Mouse (Mus musculus) CD4-positive helper T cell, adult 2 months (primary cell): ENCODE measurements around the gene Jam3.
A peak's percentile ranks its signal among the peaks of the same experiment; 100 is the strongest.

Experiments
- DNase-seq: peaks from one replicate; pipeline ENCODE4 v3.0.0-alpha.2; 2012; ENCODE audit warnings: low read depth, missing footprints, low spot score

Gene Jam3

GRCm38 (mm10) chr9:27154763-27155530 lies at the start of gene Jam3:
Gene Jam3, minus strand, starts transcription at chr9:27155421.
- DNase-seq = peak; percentile 8

GRCm38 (mm10) chr9:27204201-27204600 lies 49.0 kb upstream of the Jam3 start:
- DNase-seq = no peak

GRCm38 (mm10) chr9:27203134-27203533 lies 47.9 kb upstream of the Jam3 start:
- no peak for DNase-seq

GRCm38 (mm10) chr9:27201472-27202219 lies 46.4 kb upstream of the Jam3 start:
- DNase-seq = no peak

GRCm38 (mm10) chr9:27193592-27194080 lies 38.4 kb upstream of the Jam3 start:
- DNase-seq = no peak

- no peak for DNase-seq
Observed at GRCm38 (mm10) chr9:27192761-27193591, 37.8 kb upstream of the Jam3 start.

- peak; percentile 26 for DNase-seq
Observed at GRCm38 (mm10) chr9:27192001-27192760, 37.0 kb upstream of the Jam3 start.

GRCm38 (mm10) chr9:27191501-27191981 lies 36.3 kb upstream of the Jam3 start:
- DNase-seq = no peak

- no peak for DNase-seq
Observed at GRCm38 (mm10) chr9:27190461-27190860, 35.2 kb upstream of the Jam3 start.

GRCm38 (mm10) chr9:27189306-27189705 lies 34.1 kb upstream of the Jam3 start:
- DNase-seq = no peak

- no peak for DNase-seq
Observed at GRCm38 (mm10) chr9:27188677-27189241, 33.5 kb upstream of the Jam3 start.

- DNase-seq = no peak
Observed at GRCm38 (mm10) chr9:27185820-27186219, 30.6 kb upstream of the Jam3 start.

GRCm38 (mm10) chr9:27182087-27182486 lies 26.9 kb upstream of the Jam3 start:
- DNase-seq = no peak

- DNase-seq = no peak
Observed at GRCm38 (mm10) chr9:27180492-27180891, 25.3 kb upstream of the Jam3 start.

GRCm38 (mm10) chr9:27178935-27179334 lies 23.7 kb upstream of the Jam3 start:
- DNase-seq = no peak

GRCm38 (mm10) chr9:27176154-27176553 lies 20.9 kb upstream of the Jam3 start:
- no peak for DNase-seq

GRCm38 (mm10) chr9:27175682-27176081 lies 20.5 kb upstream of the Jam3 start:
- DNase-seq = no peak

GRCm38 (mm10) chr9:27175241-27175640 lies 20.0 kb upstream of the Jam3 start:
- DNase-seq = no peak

- DNase-seq = no peak
Observed at GRCm38 (mm10) chr9:27174079-27174478, 18.9 kb upstream of the Jam3 start.

- DNase-seq = no peak
Observed at GRCm38 (mm10) chr9:27173646-27174045, 18.4 kb upstream of the Jam3 start.

- DNase-seq = no peak
Observed at GRCm38 (mm10) chr9:27172839-27173238, 17.6 kb upstream of the Jam3 start.
